Mouse (Mus musculus) heart, postnatal 4 days (tissue): ENCODE results near the gene Chst15. TPM values are rescaled to one million over a fixed set of nuclear protein-coding genes. Genes with fewer than 3 reads are reported as not detected.

ENCODE experiments used
- DNase-seq: peaks from one replicate; pipeline ENCODE4 v3.0.0; 2021
- total RNA-seq, 2 experiments: library from RNA; stranded (reverse); gene quantifications; 2 replicates each; pipeline ENCODE4 v1.2.3; 2021

The Chst15 gene
- 10 to 100 TPM; 12.5 to 12.7 TPM for total RNA-seq

- DNase-seq = peak; percentile 59
Measured at GRCm38 (mm10) chr7:132317036-132317541, at the start of gene Chst15. Chst15 (minus strand) TSS chr7:132317228.

DNA sequence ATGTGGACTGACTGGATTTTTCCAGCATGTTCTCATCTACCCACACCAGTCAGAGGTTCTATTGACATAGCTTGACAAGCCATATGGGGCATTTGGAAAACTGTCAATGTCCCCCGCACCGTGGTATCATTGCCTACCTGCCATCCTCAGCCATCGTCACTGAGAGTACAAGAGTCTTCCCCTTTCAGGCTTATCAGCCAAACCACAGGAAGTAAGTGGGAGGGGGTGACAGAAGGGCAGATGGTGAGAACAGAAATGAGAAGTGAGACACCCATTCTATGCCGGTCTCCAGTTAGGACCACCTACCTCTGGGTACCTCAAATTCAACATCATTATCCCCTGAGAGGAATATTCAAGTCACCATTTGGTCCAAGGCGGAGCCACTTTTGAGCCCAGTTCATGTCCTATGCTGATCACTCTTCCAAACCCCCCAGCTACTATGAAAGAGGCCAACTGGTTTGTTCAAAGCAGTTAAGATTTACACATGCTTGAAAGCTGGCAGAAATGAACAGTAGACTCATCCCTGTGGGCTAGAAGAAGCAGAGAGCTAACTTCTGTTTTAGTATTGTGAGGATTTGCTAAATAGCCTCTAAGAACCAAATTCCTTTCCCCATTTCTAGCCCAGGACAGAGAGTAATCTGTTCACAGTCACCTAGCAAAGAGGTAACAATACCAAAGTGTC, 48.8 kb upstream of the Chst15 start:
- DNase-seq = no peak

DNA sequence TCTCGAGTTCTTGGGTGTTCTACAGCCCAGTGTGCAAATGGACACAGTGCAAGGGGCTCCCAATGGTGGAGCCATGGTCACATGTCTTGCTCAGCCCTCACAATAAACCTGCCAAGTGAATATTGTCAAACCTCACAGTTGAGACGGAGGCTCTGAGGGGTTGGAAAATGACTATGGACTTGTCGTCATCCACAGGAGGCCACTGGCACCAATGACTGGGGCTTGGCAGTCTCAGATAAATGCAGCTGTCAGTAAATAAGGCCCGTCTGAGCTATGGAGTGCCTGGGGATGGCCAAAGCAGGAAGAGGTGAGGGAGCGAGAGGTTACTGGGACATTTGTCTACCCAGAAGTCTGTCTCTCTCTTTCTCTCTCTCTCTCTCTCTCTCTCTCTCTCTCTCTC, 48.1 kb upstream of the Chst15 start:
- no peak for DNase-seq

DNA sequence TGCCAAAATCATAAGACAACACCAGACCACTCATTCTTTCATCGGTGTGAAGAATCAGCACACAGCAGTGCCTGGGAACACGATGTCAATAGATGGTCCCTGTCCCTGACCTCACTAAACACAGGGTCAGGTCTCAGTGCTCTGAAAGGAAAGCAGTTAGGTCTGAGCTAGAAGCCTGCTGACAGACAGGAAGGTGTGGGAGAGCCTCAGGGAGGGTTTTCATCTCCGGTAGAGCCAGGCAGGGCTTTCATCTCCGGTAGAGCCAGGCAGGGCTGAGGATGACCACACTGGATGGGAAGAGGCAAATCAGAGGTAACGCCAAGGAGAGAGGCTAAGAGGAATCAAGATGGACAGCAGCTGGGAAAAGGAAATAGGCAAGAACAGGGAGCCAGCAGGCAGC, 47.5 kb upstream of the Chst15 start:
- no peak for DNase-seq

DNA sequence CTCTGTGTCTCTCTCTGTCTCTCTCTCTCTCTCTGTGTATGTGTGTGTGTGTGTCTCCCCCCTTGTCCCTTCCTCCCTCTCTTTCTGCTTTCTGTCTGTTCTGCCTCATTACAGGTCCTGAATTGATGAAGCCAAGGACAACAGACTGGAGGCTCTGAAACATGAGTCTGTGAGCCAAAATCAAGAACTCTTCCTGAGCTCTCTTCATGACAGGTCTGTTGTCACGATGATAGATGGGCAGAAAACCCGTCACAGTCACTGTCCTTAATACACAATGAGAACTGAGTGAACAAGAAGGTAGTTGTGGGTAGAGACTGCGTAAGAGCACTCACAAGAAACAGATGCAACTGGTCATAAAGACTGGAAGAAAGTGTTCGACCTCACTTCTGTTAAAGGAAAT, 43.3 kb upstream of the Chst15 start:
- DNase-seq = no peak

DNA sequence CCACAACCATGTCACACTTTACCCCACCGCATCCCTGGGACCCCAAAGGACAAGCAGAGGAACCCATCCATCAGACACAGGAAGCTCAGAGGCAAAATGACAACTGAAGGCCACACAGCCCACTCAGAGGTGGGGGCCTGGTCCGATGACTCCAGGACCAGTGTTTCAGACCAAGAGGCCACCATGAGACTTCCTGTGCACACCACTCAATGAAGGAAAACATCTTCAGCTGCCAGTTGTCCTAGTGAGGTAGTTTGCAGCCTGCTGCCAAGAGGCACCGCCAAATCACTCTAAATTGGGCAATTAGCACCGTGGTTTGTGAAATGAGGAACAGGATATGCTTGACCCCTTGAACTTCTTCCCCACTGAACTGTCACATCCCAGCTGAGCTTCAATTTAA, 41.7 kb upstream of the Chst15 start:
- DNase-seq = no peak

GRCm38 (mm10) chr7:132358250-132358649, 41.2 kb upstream of the Chst15 start:
- DNase-seq = no peak

DNA sequence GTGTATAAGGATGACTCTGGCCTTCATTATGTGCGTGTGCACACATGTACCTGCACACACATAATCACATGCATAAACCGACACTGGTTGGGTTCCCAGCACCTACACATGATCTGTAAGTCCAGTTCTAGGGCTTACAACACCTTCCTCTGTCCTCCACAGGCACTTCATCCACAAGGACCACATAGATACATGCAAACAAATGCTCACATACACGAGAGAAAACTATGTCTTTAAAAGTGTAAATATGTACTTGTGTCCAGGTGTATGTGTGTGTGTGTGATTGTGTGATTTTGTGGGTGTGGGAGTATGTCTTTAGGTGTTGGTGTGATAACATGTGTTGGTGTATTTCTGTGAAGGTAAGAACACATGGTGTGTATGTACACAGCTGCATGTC, 40.8 kb upstream of the Chst15 start:
- no peak for DNase-seq

DNA sequence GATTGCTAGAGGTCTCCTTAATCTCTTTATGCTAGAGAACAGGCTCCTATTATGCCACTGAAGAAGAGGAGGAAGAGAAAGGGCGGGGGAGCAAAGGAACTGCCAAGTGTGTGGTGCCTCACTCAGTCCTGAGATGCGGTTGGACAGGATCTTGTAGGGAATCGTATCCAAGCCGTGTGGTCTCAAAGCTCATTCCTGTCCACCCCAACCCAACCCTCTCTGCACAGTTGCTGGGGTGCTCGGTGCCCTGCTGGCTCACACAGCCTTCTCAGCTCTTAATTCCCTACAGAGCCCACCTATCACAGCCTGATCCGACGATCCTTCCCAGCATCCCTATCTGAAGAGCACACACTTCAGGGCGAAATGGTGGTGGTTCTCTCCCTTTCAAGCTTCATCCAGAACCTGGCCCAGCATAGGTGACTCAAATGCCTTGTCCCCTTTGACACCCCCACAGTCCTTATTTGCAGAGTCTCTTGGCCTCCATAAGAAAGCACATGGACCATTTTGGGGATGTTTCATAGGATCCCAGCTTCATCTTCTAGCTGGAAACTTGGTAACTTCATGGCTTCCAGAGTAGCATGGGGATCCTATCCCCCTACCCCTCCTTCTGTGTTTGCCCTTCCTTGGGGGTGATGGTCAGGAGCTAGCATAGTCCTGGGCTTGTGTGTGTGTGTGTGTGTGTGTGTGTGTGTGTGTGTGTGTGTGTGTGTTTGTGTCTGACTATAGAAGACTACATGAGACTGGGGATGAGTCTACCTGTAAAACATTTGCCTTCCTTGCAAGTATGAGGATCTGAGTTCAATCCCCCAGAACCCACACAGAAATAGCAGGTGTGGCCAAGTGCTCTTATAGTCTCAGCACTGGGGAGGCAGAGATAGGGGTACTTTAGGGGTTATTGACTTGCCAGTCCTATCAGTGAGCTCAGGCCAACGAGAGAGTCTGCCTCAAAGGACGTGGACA, 40.1 kb upstream of the Chst15 start:
- no peak for DNase-seq

DNA sequence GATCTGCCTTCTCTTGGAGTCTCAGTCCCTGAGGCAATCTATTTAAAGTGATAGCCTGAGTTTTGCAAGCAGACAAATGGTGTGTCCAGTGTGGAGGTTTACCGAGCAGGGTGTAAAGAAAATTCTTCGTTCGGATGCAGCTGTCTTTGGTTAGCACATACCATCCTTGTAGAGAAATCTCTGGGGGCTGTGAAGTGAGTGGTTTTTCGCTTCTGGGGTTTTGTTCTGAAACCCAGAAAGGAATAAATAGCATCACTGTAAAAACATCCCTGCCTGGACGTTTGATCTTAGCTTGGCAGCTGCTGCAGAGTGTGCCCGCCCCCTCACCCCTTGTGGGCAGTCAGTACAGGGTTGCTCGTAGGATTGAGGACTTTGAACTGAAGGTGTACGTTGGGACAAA, 39.2 kb upstream of the Chst15 start:
- DNase-seq = no peak

DNA sequence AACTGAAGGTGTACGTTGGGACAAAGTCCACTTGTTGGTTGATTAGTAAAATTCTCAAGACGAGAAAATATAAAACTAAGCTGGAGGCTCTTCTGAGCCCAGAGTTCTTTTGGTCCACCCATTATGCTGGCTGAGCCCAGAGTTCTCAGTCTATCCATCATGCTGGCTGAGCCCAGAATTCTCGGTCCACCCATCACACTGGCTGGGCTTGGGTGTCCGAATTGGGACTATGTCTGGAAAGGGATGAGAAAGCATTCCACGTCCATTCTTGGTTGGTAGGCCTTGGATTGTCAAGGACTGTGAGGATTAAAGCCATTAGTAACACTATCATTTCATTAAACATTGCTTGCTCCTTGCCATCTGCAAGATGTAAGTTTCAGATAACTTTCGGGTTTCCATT, 38.7 kb upstream of the Chst15 start:
- DNase-seq = no peak

DNA sequence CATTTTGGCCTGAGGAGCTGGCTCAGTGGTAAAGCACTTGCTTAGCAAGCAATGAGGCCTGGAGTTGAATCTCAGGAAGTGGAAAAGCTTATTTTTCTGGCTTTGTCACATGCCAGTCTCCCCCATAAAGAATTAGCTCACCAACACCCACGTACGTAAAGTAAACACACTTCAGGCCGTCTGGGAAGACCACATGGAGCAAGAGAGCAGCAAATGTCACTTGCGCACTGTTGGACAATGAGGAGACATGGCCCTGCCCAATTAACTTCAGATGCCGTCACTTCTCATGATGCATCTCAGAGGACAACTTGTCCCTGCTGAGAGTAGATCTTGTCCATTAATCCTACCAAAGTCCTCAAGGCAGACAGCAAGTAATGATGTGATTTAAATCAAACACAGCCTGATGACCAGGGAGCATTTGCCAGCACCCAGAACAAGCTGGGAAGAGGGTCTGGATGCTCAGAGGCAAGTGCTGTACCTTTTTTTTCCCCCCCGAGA, 32.1 kb upstream of the Chst15 start:
- no peak for DNase-seq

DNA sequence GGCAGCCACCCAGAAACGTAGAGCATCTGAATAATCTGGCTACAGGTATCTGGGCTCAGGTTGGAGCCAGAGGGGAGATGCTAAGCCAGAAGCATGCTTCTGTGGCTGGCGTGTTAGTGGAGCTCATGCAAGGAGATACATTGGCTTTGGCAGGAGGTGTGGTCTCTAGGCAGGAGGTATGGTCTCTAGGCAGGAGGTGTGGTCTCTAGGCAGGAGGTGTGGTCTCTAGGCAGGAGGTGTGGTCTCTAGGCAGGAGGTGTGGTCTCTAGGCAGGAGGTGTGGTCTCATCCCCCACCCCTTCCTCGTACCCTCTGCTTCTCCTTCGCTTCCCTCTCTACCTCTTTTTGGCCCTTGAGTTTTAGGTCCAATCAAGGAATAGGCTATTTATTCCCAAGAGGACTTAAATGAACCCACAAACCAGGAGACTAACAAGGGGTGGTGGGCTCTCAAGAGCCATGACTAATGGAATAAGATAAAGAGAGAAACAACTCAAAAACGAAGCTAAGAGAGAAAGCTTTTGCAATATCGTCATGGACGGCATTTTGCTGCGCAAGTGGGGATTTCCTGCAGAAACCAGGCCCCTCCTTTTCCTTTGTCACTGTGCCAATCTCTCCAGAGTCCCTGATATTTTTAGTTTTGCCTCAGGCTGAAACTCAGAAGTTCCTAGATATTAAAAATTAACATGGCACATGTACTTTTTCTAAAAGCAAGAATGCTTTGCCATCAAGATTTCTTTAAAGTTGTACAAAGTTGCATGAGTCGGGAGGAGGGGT, 30.4 kb upstream of the Chst15 start:
- DNase-seq = peak; percentile 37

GRCm38 (mm10) chr7:132345526-132346070, 28.6 kb upstream of the Chst15 start:
- no peak for DNase-seq

DNA sequence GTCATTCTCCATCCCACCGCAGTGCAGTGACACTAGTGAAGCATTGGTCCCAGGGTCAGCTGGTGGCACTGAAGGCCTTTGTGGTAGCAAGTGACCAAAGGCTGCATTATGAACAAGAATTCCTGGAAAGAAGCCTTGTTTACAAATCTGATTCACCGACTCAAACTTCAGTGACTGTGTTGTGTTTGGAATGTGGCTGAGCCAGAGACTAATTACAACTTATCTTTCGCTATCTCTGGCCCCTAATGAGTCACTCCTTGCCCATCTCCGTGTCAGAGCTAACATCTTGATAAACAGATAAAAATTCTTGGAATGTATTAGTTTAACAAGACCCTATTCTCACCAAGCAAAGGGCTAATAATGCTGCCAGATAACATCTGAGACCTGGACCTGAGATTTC, 27.6 kb upstream of the Chst15 start:
- no peak for DNase-seq

DNA sequence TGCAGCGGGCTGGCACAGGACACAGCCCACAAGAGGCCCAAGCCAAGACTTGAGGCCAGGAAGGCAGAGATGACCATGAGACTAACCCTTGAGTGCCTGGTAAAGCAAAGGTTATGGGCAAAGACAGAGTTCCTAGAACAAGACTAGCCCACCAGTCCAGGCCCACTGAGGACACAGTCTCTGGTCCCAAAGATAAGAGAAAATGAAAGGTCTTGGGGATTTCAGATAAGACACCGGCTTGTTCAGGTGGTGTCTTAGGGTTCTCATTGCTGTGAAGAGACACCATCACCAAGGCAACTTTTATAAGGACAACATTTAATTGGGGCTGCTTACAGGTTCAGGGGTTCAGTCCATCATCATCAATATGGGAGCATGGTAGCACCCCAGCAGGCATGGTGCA, 26.9 kb upstream of the Chst15 start:
- DNase-seq = no peak

- DNase-seq = no peak
Measured at GRCm38 (mm10) chr7:132343146-132343545, 26.1 kb upstream of the Chst15 start.

DNA sequence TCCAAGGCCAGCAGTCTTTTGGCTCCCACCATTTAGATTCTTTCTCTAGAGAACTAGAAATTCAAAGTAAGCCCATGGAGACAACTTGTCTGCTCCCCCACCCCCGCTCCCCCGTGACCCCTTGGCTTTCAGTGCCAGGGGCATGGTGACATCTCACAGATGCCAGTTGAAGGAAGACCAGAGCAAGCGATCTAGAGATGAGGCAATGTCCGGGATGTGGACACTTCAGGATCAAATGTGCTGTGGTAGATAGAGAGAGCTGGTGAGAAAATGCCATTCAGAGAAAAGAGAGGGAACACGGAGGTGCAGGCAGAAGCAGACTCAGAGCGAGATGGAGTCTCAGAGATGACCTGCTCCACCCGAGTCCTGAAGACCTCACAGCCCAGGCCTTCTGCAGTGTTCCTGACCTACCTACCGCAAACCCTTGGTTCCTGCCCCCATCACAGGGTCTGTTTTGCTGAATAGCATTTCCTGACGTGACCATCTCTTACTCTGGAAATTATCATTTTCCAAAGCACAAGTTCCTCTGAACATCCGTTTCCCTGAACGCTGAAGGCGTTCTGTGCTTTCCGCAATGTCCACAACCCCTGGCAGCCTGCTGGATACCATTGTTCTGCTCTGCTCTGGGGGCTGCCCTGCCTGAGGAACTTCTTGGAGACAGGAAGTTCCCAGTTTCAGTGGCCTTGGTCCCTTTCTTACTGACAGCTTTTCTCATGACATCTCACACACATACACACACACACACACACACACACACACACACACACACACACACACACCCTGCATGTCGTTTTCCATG, 22.2 kb upstream of the Chst15 start:
- peak; percentile 31 for DNase-seq

DNA sequence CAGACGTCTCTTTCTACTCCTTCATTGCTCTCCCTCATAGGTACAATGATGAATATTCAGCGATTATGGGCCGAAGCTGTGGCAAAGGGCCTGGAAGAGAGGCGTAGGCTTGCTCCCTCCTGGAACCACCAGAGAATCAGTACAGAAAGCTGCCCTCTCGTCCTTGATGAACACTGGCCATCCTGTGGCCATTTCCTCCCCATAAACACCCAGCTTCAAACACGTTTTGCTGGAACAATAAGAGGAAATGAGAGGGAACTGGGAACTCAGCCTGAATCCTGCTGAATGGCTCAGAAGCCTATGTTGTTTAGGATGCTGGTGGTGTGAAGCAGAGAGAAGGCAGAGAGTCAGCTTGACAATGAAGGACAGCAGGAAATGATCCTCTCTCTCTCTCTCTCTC, 21.3 kb upstream of the Chst15 start:
- peak; percentile 28 for DNase-seq

DNA sequence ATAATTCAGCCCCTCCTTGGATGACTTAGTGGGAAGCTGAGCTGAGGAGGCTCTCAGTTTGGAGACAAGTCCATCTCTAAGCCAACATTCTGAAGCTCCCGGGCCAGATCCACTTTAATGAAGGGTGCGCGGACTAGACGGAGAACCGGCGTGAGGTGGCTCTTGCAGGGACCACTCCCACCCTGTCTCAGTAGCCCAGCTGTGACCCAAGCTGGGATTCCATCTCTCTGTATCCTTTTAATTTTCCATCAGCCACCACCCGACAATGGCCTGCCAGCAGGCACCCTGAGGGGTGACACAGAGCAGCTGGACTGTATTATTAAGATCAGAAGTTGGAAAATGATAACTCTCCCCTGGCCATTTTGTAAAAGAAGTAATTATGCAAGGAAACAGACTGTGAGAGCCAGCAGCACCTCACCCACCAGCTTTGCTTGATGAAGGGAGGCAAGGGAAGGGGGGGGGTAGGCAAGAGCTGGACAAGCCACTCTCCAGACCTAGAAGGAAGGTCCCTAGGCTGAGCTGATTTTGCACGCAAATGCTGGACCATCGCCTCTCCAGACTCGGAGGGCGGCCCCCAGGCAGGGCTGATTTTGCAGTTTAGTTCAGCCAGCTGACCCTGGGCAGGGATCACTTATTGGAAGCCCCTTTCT, 20.4 kb upstream of the Chst15 start:
- no peak for DNase-seq

DNA sequence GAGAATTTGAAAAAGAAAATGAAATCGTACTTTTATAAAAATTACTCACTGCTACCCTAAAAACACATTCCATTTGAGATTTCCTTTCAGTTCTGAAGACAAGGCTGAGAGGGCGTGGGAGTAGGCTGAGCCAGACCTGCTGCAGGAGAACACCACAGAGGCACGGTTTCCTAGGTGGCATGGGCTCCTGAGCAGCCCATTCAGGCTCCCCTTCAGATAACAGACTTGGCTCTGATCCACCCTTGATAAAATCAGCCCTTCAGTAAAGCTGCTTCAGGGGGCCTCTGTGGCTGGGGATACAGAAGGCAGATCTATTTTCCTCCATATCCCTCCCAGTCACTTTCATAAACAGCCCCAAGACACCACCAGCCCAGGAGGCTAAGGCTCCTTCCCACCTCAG, 19.8 kb upstream of the Chst15 start:
- DNase-seq = no peak
